Mouse (Mus musculus): ENCODE measurements at regions not wholly inside any gene's neighbourhood (a gene's known extent, or its start where the extent isn't known, plus 50 kb on each side); places are given as distances from the start of the nearest gene placed in this dataset.

DNA sequence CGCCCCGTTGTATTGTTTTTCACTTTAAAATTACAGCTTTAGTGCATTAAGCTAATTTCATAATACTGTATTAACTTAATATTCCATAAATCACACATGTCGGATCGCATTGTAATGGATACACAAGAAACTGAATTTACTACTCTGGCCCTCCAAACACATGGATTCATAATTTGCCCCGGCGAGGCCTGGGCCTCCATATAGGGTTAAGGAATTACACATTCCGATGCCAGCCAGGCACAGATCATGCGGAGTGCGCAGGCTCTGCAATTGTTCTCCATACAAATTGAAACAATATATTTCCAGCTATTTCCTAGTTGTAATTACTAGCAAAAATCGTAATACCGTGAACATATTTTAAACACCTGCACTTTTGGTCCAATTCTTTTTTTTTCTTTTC lies 330.2 kb upstream of the Zfp507 start:
- no peak for DNase-seq (ENCODE audit: extremely low spot score in 1 of 2, low spot score in 1 of 2)

DNA sequence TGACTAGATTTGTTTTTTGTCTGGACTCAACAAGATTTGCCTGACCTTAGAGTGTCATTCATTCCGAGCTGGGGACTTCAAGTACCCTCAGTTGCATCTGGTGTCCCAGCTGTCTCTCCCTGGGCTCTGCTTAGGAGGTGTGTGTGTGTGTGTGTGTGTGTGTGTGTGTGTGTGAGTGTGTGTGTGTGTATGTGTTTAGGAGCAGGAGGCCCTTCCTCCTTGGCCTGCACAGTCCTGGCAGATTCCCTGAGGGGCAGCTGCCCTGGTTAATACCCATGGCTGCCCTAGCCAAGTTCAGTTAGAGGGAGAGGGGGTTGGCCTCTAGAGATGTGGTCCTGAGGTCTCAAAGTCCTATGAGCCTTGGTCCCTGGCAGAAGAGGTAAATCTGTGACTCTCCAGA lies 329.8 kb upstream of the Zfp507 start:
- DNase-seq (ENCODE audit: extremely low spot score in 1 of 2, low spot score in 1 of 2), result no peak

DNA sequence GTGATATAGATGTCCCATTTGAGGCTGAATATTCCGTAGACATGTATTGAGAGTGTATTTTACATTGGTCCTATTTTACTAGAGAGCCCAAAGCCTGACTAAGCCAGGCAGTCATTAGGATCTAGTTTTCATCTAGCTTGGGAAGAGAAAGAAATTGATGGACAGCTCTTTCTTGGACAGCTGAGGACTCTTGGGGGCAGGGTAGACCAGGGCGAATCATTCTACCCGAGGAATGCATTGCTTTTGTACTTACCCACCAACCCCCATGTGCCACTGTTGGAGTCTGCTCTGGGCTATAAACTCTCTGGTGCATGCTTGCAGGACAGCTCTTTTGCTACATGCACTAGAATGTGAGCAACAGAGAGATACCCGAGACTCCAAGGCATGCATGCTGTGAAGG lies 294.3 kb upstream of the Zfp507 start:
- no peak for DNase-seq (ENCODE audit: extremely low spot score in 1 of 2, low spot score in 1 of 2)

DNA sequence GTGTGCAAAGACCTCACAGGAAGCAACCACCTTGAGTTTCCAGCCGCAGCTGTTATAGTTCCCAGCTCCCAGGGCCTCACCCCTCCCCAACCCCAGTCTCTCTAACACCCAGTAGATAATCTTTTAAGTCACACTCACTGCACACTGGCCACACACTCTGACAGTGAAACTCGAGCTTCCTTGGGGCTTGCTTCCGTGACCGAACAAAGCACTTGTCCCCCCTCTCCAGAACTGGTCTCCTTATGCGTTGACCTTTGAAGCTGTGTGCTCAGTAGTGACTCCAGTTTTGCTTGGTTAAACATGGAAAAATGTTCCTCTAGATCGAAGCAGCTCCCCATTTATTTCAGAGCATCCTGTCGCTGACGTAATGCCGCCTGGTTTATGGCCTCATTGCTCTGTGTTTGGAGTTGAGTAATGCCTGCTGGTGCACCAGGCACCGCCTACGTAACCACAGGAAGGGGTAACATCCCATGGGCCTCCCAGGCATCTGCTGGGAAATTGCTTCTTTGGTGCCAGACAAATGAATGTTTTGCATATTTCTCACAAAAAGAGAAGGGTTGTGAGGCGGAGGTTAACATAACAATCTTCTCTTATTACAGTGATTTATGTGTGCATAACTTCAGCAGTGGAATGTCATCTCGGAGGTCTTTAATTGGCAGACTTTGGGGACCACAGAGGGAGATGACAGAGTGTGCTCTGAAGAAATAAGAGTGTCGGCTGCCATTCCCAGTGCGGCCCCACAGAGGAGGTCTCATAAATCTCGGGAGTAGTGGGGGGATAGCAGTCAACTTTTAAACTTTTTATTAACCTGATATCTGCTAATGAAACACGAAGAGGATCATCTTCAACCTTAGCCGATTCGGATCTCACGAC lies 292.7 kb upstream of the Zfp507 start:
- no peak for DNase-seq (ENCODE audit: extremely low spot score in 1 of 2, low spot score in 1 of 2)

DNA sequence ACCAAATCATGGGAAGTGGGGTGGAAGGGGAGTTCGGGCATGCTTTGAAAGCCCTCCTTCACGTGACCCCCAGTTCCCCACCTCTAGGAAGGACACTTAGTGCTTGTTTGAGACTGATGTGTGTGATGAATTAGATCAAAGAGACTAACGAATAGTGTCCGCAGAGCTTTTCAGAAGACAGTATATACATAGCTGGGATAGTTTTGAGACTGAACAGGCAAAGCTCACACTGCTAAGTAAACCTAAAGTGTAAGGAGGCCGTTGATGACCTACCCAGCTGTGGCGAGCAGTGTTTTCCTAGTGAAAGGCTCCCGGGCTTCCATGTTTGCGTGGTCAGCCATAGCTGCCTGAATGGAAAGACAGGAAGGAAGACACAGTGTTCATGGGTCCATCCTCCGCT lies 288.3 kb upstream of the Zfp507 start:
- no peak for DNase-seq (ENCODE audit: extremely low spot score in 1 of 2, low spot score in 1 of 2)

DNA sequence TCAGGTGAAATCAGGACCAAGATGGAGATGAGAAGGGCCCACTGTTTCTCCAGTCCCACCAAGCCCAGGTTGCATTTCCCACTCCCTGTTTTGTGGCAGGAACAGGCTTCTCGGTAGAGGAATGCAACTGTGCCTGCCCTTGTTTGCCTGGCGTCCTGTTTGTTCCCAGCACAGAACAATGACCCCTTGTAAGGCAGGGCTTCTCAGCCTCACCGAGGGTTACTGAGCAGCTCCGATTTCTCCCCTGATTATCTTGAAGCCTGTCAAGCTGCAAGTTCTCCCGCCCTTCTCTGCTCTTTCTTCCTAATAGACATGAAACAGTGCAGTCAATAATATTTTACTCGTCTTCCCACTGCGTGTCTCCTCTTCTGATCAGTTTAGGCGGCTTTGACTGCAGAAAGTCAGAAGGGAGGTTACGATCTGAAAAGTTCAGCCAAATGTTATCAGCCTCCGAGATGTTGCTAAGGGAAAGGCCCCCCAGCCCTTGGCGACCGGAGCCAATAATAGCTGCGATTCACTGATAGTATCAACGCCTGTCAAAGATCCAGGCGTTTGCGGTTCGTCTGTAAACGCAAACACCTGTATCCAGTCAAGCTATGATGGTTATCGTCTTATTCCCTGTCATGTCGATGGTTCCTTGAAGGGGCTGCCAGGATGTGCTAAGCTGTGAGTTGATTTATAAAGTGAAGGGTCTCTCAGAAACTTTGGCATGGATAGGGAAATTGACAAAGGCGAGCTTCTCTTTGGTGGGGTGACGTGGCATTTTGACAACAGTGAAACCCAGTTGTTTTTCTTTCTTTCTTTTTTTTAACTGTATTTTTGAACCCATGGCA lies 287.7 kb upstream of the Zfp507 start:
- no peak for DNase-seq (ENCODE audit: extremely low spot score in 1 of 2, low spot score in 1 of 2)

DNA sequence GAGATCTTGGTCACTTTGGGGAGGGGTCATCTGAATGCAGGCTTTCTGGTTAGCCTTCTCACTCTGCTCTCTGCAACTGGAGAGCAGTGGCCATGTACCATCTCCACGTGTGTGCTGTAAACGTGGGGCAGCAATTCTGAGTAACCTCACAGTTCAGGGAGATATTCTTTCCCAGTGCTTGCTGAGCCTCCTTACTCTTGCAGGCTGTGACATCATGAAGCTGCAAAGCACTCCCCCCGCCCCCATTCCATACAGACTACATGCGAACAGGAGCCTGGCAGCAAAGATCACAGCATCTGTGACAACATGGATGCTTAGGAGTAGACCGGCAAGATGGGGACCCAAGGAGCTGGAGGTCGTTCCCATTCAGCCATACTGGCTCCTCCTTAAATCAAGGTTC lies 284.8 kb upstream of the Zfp507 start:
- DNase-seq (ENCODE audit: extremely low spot score in 1 of 2, low spot score in 1 of 2), result no peak

DNA sequence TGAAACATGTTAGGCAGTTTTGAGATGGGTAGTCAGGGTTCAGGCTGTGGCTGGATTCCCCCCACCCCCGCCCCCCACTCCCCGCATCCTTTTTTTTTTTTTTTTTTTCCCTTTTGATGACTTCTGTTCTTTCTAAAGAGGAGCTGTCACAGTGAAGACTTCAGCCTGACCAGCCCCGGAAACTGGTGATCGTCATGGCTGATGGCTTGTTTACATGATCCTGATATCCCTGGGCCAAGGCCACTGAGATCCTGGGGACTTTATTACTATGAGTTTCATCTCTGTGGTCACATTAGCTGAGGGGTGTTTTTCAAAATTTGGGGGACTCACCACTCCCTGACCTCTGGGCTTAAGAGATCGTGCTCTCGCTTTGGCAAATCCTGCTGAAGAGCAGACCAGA lies 275.9 kb upstream of the Zfp507 start:
- DNase-seq (ENCODE audit: extremely low spot score in 1 of 2, low spot score in 1 of 2), result no peak

DNA sequence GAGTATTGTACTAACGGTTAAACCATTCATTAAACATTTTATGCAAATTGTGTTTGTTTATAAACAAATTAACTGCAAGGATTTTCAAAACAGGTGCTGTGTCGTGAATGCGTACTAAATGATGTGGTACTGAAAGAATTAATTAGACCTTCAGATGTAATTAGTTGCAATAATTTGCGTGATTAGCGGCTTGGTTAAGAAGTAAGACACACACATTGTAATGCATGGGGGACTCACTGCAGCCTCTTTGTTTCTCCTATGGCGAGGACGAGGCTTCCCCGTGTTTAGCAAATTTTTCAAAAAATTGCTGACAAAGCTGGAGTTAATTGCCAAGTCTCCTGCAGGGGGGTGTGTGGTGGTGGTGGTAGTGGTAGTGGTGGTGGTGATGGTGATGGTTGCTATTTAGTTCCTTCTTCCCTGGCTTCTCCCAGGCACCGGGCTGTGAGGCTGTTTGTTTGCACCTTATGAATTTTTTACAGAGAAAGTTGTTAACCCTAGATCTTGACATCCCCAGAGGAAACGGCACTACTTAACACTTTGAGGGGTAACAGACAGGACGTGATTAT lies 275.4 kb upstream of the Zfp507 start:
- no peak for DNase-seq (ENCODE audit: extremely low spot score in 1 of 2, low spot score in 1 of 2)

DNA sequence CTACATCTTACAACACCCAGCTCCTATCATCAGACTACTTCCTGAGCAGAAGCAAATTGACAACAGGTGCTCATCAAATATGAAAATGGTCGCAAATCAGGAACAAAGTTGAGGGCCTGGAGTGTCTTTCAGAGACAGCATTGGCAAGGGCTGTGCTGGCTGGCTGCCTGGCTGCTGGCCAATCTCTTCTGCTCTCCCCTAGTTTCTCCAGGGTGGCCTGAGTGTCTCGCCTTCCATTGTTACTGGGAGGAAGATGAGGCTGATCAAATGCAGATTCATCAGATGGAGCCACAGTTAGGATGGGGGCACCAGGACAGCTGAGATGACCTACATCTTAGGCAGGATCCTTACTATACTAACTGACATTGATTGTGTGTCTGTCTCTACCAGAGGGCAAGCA lies 274.5 kb upstream of the Zfp507 start:
- DNase-seq (ENCODE audit: extremely low spot score in 1 of 2, low spot score in 1 of 2), result no peak

DNA sequence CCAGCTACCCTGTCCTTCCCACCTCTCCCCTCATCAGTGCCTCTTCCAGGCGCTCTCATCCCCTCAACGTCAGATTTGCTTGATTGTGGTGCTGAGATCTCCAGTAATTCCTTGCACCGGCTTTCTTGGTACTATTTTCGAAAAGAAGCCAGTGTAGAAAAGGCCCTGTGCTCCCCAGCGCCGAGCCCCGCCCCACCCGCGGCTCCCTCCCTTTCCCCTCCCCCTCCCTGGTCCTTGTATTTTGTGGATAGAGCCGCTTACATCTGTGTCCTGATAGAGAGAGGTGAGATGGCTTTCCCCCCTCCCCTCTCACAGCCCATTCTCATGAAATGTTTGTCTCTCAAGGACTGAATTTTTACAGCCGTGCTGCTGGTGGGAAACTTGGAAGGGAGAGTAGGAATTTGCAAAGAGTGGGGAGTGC lies 273.2 kb upstream of the Zfp507 start:
- no peak for DNase-seq (ENCODE audit: extremely low spot score in 1 of 2, low spot score in 1 of 2)

DNA sequence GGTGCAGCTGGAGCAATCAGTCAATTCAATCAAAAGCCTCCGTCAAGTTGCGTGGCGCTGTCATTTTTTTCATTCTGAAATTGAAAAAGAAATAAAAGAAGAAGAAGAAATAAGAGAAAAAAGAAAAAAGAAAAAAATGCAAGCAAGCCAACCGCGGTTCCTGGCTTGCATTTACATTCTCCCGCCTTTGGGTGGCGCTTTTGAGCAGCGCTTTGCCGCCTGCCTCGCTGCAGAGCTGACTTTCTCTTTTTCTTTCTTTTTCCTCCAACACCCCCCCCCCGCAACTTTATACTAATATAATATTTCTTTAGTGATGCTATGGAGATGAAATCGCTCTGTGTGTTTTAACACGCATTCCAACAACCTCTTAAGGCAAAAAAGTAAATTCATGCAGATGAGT lies 269.0 kb upstream of the Zfp507 start:
- DNase-seq (ENCODE audit: extremely low spot score in 1 of 2, low spot score in 1 of 2), result peak; percentile 39 to 67

DNA sequence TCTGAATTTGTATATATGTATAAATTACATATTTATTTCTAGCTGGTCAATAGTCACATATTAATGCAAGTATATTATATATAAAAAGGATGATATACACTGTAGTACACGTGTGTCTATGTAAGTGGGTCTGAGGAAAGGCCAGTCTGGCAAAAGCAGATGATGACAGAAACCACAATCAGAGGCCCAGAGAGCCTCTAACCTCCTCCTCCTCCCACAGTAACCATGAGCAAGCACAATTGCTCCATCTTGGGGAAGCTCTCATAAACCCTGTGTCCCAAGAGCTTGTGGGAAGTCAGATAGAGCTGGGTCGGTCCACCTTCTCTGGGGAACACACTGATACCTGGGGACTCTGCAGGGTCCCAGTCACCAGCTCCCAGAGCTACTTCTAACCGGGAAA lies 263.9 kb upstream of the Zfp507 start:
- no peak for DNase-seq (ENCODE audit: extremely low spot score in 1 of 2, low spot score in 1 of 2)

DNA sequence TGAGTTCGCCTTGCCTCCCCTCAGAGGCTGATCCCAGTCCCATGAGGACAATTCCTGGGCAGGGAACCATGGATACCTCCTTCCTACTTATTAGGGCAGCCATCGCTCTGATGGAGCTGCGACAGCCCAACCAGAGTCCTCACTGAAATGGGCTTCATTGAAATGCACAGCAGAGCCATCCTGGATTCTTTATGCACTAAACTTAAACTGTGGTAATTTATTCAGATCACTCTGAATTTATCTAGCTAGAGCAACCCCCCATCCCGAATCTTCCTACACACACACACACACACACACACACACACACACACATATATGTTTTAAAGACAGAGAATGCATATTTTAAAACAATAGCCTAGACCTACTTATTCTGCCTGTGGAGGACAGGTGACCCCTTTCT lies 258.9 kb upstream of the Zfp507 start:
- DNase-seq (ENCODE audit: extremely low spot score in 1 of 2, low spot score in 1 of 2), result no peak

DNA sequence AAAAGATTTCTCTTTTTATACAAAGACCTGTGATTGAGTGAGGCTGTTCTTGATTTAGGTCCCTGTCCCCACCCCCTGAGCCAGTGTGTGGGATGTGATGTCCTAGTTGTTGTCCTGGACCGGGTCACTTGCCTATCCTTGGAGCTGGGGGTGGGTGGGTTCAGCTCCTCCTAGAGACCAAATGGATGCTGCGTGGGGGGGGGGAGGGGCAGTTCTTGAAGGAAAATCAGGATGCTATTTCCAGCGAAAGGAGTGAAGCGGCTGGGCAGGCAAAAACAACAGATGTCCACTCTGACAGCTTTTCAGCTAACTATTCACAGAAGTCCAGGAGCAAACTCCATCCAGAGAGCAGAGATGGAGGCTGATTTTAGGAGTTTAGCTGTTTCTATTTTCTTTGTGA lies 257.6 kb upstream of the Zfp507 start:
- DNase-seq (ENCODE audit: extremely low spot score in 1 of 2, low spot score in 1 of 2), result no peak

DNA sequence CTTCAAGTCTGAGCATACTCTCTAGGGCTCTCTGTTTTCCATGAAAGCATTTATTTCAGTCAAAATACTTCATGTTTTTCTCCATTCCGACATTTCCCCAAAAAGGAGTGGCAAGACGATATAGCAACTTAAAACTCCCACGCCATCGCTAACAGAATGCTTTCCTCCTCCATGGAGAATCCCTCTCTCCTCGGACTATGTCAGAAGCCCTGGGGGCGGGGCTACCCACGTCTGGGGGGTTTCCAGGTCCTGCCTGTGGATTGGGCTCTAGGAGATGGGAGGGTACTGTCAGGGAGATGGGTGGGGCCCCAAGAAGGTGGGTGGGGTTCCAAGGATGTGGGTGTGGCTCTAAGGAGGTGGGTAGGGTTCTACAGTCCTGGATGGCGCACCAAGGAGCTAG lies 243.2 kb upstream of the Zfp507 start:
- DNase-seq (ENCODE audit: extremely low spot score in 1 of 2, low spot score in 1 of 2), result no peak

DNA sequence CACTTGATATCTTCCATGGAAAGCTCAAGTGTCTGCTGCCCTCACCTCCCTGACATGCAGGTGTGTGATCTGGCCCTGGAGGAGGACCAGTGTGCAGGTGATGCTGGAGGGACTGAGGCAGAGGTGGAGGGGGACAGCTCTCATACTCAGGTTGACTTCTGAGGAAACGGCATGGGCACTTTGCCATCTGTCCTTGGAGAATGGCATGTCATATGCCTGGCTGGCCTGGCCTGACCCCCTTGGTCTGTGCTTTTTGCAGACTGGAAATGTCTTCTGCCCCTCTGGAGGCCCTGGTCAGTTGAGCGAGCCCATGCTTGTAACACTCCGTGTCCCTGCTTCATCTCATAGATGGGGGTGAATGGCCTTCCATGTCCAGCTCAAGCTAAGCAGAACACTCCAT lies 229.1 kb upstream of the Zfp507 start:
- no peak for DNase-seq (ENCODE audit: extremely low spot score in 1 of 2, low spot score in 1 of 2)

DNA sequence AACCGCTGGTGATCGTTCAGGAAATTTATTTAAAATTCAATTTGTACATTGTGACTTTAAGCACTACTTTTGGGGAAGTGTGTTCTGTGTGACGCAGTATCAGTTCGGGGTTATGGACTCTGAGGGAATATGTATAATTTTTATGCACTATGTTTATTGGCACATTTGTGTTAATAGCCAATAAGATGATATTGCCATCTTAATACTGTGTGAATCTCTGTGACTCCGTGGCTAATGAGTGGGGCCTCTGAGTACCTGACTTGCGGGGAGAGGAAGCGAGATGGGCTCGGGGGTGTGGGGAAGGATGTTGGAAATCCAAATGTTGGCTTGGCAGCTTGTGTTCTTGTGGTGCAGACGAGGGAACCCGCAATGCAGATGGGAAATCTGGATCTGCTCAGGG lies 220.2 kb upstream of the Zfp507 start:
- no peak for DNase-seq (ENCODE audit: extremely low spot score in 1 of 2, low spot score in 1 of 2)

DNA sequence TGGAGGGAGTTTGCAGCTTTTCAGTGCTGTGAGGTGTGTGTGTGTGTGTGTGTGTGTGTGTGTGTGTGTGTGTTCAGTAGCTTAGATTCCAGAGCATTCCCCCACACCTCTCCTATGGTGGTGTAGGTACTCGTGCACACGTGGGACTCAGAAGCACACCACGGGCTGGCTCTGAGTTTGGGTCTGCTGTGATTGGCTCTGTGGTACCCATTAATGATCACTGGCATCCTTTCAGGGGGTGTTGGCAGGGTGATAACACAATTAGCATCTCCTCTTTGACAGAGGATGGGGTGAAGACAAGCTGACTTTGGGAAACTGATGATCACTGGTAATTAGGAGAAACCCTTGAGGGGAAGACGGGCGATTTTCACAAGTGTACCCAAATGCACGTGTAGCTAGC lies 219.7 kb upstream of the Zfp507 start:
- no peak for DNase-seq (ENCODE audit: extremely low spot score in 1 of 2, low spot score in 1 of 2)

DNA sequence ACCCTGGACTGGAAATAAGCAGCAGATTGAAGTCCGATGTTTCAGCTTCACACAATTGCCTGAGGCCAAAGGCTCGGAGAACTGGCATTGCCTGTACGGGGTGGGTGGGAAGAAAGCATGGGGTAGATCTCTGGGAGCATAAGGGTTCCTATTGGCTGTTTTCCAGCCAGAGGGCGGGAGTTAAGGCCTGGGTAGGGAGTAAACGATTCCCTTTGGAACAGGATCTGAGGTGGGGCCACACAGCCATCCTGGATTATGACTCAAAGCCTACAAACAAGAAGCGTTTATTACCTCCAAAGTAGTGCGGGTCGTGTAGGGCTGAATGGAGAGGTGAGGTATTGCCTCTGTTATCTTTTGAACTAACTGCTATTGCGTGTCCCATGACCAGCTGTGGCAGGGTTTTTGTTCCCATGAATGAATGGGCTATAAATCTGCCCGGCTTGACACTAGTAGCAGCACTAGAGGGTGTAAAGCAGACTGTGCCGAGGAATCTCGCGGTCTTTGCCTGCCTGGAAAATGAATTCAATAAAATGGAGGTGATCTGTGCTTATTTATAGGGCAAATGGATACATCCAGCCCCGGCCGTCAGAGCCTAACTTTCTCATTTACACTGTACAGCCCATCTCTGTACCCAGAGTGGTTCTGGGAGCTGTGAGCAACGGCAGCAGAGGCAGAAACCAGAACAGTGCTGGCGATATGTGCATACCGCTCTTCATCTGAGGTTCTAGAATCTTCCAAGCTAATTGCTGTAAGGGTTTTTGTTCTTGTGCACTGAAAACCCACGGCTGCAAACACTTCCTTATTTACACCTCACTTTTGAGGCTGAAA lies 214.3 kb upstream of the Zfp507 start:
- DNase-seq (ENCODE audit: extremely low spot score in 1 of 2, low spot score in 1 of 2), result no peak

DNA sequence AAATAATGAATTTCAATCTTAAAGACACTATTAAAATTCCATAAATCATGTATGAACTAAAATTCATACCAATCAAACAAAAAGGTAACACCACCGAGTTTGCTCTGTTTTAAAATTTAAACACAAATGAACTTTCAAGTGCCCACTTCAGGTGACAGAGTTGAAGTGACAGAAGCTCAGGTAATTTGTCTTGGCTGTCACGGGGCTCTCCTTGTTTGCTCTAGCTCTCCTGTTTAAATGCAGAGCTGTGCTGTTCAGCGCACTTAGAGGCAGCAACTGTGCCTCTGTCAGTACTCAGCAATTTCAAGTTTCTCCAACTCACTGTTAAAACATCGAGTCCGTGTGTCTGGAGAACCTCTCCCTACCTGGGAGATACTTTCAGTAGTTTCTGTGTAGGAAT lies 193.8 kb upstream of the Zfp507 start:
- no peak for DNase-seq (ENCODE audit: extremely low spot score in 1 of 2, low spot score in 1 of 2)
